14 mouse cellular contexts compared by ENCODE assay signal in genomic region chr5:150912156-150912555, GRCm38 (mm10). TPM values are rescaled to one million over a fixed set of nuclear protein-coding genes. Genes with fewer than 3 reads are reported as not detected.
A peak's percentile ranks its signal among the peaks of the same experiment; 100 is the strongest.
DNase-seq lines count a peak whose midpoint lies in the region; TF ChIP-seq lines count a peak whose summit lies in the region.
"Had no signal": no experiment of that assay in that cellular context is flagged by ENCODE, and none has a peak within 500 bp of the region (broad histone marks: within the 10 kb centered on the region; RNA-seq: fewer than 3 reads in every experiment).

No protein-coding gene starts in this region.

- peak overlapping the region; percentile 91 for H3K27ac ChIP-seq in gastrocnemius, adult 2 months
- H3K27ac ChIP-seq in brown adipose tissue, adult 24 weeks (replicated peaks; ENCODE audit: low read depth, low read length) = 0 out of 2 replicates have a peak overlapping the region, but pooled peaks have one; percentile 13
- H3K27ac ChIP-seq in kidney, adult 2 months (ENCODE audit: insufficient read depth, low read depth, low read length) = peak overlapping the region; percentile 82
- H3K27ac ChIP-seq: forebrain, embryonic 15.5 days; liver, embryonic 13.5 days had no signal

- H3K4me3 ChIP-seq in gastrocnemius, adult 2 months = no peak overlapping the region
- no peak overlapping the region for H3K4me3 ChIP-seq in brown adipose tissue, adult 24 weeks (ENCODE audit: insufficient read depth, low read depth, low read length)
- H3K4me3 ChIP-seq in kidney, adult 2 months (ENCODE audit: insufficient read depth, low read depth, low read length) = no peak overlapping the region
- H3K4me3 ChIP-seq: forebrain, embryonic 15.5 days; liver, embryonic 13.5 days had no signal

- TF ChIP-seq POLR2A in kidney, adult 2 months (IDR thresholded peaks at IDR 0.05; ENCODE audit: low read depth, low read length) = no peak

- H3K4me1 ChIP-seq in brown adipose tissue, adult 24 weeks (ENCODE audit: control insufficient read depth, insufficient read depth, insufficient read length, low read length) = peaks cover 3% of the 10 kb centered on the region
- peaks cover 34% of the 10 kb centered on the region for H3K4me1 ChIP-seq in kidney, adult 2 months (ENCODE audit: control insufficient read depth, insufficient read depth, low read length)

- intact Hi-C loops in gastrocnemius, adult 2 months (cut with DNase I) = loop anchor here (10.0 kb wide), 3 partner anchors 223 to 453 kb away; partner anchors contain the start of gene Pds5b

- no peak for DNase-seq in gastrocnemius, adult 2 months
- DNase-seq in gastrocnemius, postnatal 25 days = no peak
- peak; percentile 82 for DNase-seq in kidney, adult 2 months
- DNase-seq in kidney, postnatal 36 days = peak; percentile 65 to 70
- DNase-seq in frontal cortex, adult 2 months (ENCODE audit: extremely low spot score in 1 of 2, low spot score in 1 of 2) = no peak
- no peak for DNase-seq in frontal cortex, postnatal 36 days (ENCODE audit: low spot score in 2 of 2)
- no peak for DNase-seq in frontal cortex, postnatal 10 days (ENCODE audit: low spot score in 2 of 2)
- DNase-seq: adrenal gland, postnatal 10 days; layer of hippocampus, postnatal 36 days; liver, embryonic 13.5 days; lung, postnatal 10 days had no signal

- H3K27me3 ChIP-seq in kidney, adult 2 months (replicated peaks; ENCODE audit: control insufficient read depth, insufficient read depth, low read length) = no peaks in the 10 kb centered on the region
- H3K27me3 ChIP-seq: forebrain, embryonic 15.5 days; liver, embryonic 13.5 days had no signal

- 13% methylated on average over 2 of the region's 2 CpGs for WGBS in kidney, adult 2 months

- no peak for TF ChIP-seq CTCF in gastrocnemius, adult 2 months (IDR thresholded peaks at IDR 0.05)
- no peak for TF ChIP-seq CTCF in kidney, adult 2 months (conservative IDR thresholded peaks at IDR 0.05; ENCODE audit: insufficient read depth, insufficient read length, low read depth, low read length)

- H3K36me3 ChIP-seq in kidney, adult 2 months (ENCODE audit: control insufficient read depth, insufficient read depth, low read length) = no peaks in the 10 kb centered on the region
- H3K36me3 ChIP-seq: forebrain, embryonic 15.5 days; liver, embryonic 13.5 days had no signal

RNA-seq across cellular contexts. Expression of gene Kl, which starts 40.3 kb away (rescaled TPM):
- total RNA-seq in gastrocnemius, adult 2 months (2021) = under 1 TPM; 0.31 to 0.43 TPM
- total RNA-seq in gastrocnemius, postnatal 25 days (2021) = under 1 TPM; 0.56 to 0.74 TPM
- polyA plus RNA-seq in brown adipose tissue, adult 24 weeks (2012; ENCODE audit: insufficient read depth, insufficient read length, missing spikeins) = not detected in 2 replicates
- polyA plus RNA-seq in kidney, adult 2 months (2012; rRNA removed) = 158 and 159 TPM in 2 replicates
- polyA plus RNA-seq in frontal cortex, adult 2 months (2012; rRNA removed) = 0.59 and 0.92 TPM in 2 replicates
- polyA plus RNA-seq: inflammation-experienced regulatory T-cells, adult 6 months had no signal

Comparison
In these comparisons a context has a peak if more than half of its experiments do, and no peak if none do; other contexts are left out.
1. DNase-seq: peak in kidney, adult 2 months (single experiment) and kidney, postnatal 36 days (2 of 2); none in gastrocnemius, adult 2 months (single experiment), gastrocnemius, postnatal 25 days (single experiment), frontal cortex, adult 2 months (0 of 2), frontal cortex, postnatal 36 days (0 of 2) and frontal cortex, postnatal 10 days (0 of 2).
2. H3K27ac ChIP-seq: peak in every context shown above with its lines; median percentile 91 in gastrocnemius, adult 2 months; 82 in kidney, adult 2 months; 13 in brown adipose tissue, adult 24 weeks.
3. RNA of gene Kl, which starts 40.3 kb away (polyA plus RNA-seq): 158 to 159 TPM in kidney, adult 2 months; 0.59 to 0.92 TPM in frontal cortex, adult 2 months and not detected in brown adipose tissue, adult 24 weeks; every median in the first group is over 10 times any median in the second.